Mouse (Mus musculus) liver, embryonic 14.5 days (tissue): ENCODE data around the gene Krtap2-4.

ENCODE experiments used
- CTCF ChIP-seq: IDR thresholded peaks from 2 replicates; pipeline ENCODE4 v1.5.1; 2016; ENCODE audit warnings: antibody characterized with exemption, low read depth, control low read depth
- EP300 ChIP-seq: IDR thresholded peaks from 2 replicates; pipeline ENCODE4 v1.6.1; 2016; ENCODE audit warnings: antibody characterized with exemption, low read depth

DNA sequence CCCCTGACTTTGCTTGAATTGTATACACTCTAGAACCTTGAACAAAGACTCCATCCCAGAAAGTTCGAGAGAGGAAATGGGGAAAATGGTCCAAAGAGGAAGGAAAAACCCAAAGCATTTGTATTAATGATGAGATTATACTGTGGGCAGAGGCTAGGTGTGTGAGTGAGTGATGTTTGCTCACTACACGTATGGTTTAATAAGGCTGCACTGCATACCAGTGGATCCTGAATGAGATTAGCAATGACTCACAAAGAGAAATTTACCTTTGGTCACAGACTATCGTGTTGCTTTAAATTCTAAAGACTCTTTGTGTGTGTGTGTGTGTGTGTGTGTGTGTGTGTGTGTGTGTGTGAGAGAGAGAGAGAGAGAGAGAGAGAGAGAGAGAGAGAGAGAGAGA is 16.2 kb upstream of the Krtap2-4 start:
- TF ChIP-seq CTCF: no peak
- TF ChIP-seq EP300: no peak
